Mouse (Mus musculus) heart, embryonic 14.5 days (tissue): ENCODE measurements around the gene Ces1e. TPM values are rescaled to one million over a fixed set of nuclear protein-coding genes. Genes with fewer than 3 reads are reported as not detected.
"Not testable (repeated sequence)": the region's sequence is repeated elsewhere in the genome, so short reads cannot be mapped to it uniquely, and the experiment has no call there.

Experiments used
- ATAC-seq: fragments of 200-750 bp; cut with Nextera tagmentation; 2 replicates; pipeline ENCODE4 v1.8.0; 2017; ENCODE audit warnings: low read depth, moderate TSS enrichment; ENCODE audit not compliant: insufficient number of reproducible peaks, insufficient read depth, low FRiP score
- H3K27ac ChIP-seq, 2 experiments: fragments of 200-500 bp in 1 of 2; fragments of 300-500 bp in 1 of 2; sonication (generic) in 1 of 2; replicated peaks in 1 of 2; 2 replicates each; pipeline ENCODE4 v1.5.1; 2012 to 2014; ENCODE audit warnings: low read depth in 2 of 2, low read length in 2 of 2, control low read depth in 1 of 2, mild to moderate bottlenecking in 1 of 2, mixed read lengths in 1 of 2; ENCODE audit not compliant: control insufficient read depth in 1 of 2, insufficient read depth in 1 of 2
- H3K27me3 ChIP-seq: fragments of 300-500 bp; sonication (generic); 2 replicates; pipeline ENCODE4 v1.6.1; 2014; ENCODE audit warnings: mild to moderate bottlenecking, low read length, control low read depth; ENCODE audit not compliant: control insufficient read depth, insufficient read depth
- H3K36me3 ChIP-seq: fragments of 300-500 bp; sonication (generic); 2 replicates; pipeline ENCODE4 v1.6.1; 2014; ENCODE audit warnings: mild to moderate bottlenecking, control low read depth, low read length, mixed read lengths; ENCODE audit not compliant: control insufficient read depth, insufficient read depth
- H3K4me1 ChIP-seq, 2 experiments: fragments of 200-500 bp in 1 of 2; fragments of 300-500 bp in 1 of 2; sonication (generic) in 1 of 2; 2 replicates each; pipeline ENCODE4 v1.6.1; 2012 to 2014; ENCODE audit warnings: low read length in 2 of 2, control low read depth in 1 of 2, mixed read lengths in 1 of 2; ENCODE audit not compliant: control insufficient read depth in 2 of 2, insufficient read depth in 2 of 2
- H3K4me2 ChIP-seq: fragments of 300-500 bp; sonication (generic); 2 replicates; pipeline ENCODE4 v1.6.1; 2014; ENCODE audit warnings: mild to moderate bottlenecking, low read length
- H3K4me3 ChIP-seq, 2 experiments: fragments of 200-500 bp in 1 of 2; fragments of 300-500 bp in 1 of 2; sonication (generic) in 1 of 2; 2 replicates each; pipeline ENCODE4 v1.5.1; 2012 to 2014; ENCODE audit warnings: low read length in 2 of 2, mild to moderate bottlenecking in 2 of 2, control low read depth in 1 of 2, low read depth in 1 of 2, moderate library complexity in 1 of 2; ENCODE audit not compliant: control insufficient read depth in 1 of 2, insufficient read depth in 1 of 2
- H3K9ac ChIP-seq: fragments of 300-500 bp; sonication (generic); 2 replicates; pipeline ENCODE4 v1.6.1; 2014; ENCODE audit warnings: mild to moderate bottlenecking, low read length
- H3K9me3 ChIP-seq: fragments of 300-500 bp; sonication (generic); 2 replicates; pipeline ENCODE4 v1.6.1; 2016; ENCODE audit warnings: low read length, control low read depth; ENCODE audit not compliant: control insufficient read depth
- WGBS: fragments of 180-500 bp; shearing (Covaris S2); extraction: QIAGEN DNeasy Blood & Tissue Kit; methylation state at CpG from one replicate; pipeline ENCODE4 v1.1.7; 2014; 5-methylcytosine and 5-hydroxymethylcytosine counted together
- polyA plus RNA-seq: library from polyadenylated mRNA; unstranded; fragments of >200 nt; fragmentation: Nextera tagmentation; extraction: Ambion mirVana; gene quantifications from 2 replicates; pipeline ENCODE4 v1.2.1, GENCODE M21; 2014

Ces1e gene
- polyA plus RNA-seq, 1 experiment from 2014 or later = 0.12 TPM

- Histone ChIP-seq H3K9ac (no peak overlapping the region), H3K4me2 (0 out of 2 replicates have a peak overlapping the region, but pooled peaks have one; percentile 9)
Measured at GRCm38 (mm10) chr8:93217375-93217774, 12.0 kb downstream of the Ces1e start.

DNA sequence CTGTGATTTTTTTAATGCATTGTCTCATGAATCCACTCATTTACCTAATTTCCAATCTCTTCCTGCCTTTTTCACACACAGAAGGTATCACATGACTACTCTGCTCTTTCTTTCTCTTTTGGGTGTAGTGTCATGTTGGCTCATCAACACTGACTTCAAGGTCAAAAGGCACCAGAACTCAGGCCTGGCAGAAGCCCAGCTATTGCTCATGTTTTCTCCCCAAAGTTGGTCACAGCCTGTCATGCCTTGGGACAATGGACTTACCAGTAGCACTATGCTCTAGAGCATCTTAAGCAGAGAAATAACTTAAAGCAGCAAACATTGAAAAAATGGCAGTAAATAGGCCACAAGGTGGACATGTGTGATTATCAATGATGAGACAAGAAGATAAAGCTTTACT, 18.3 kb downstream of the Ces1e start:
- H3K4me3 ChIP-seq = no peak overlapping the region
- H3K9me3 ChIP-seq = no peaks in the 10 kb centered on the region
- H3K36me3 ChIP-seq = no peaks in the 10 kb centered on the region
- no peak for ATAC-seq
- H3K27me3 ChIP-seq = no peaks in the 10 kb centered on the region
- H3K4me2 ChIP-seq = no peak overlapping the region
- H3K27ac ChIP-seq = no peak overlapping the region
- no peak overlapping the region for H3K9ac ChIP-seq
- H3K4me1 ChIP-seq = no peaks in the 10 kb centered on the region

More at GRCm38 (mm10) chr8:93217375-93217774, 12.0 kb downstream of the Ces1e start:
- 14% methylated on average over 1 of the region's 1 CpGs for WGBS
- Histone ChIP-seq H3K4me3 (no peak overlapping the region), H3K4me1 (peaks cover 7 to 20% of the 10 kb centered on the region in 2 experiments), H3K9me3 (no peaks in the 10 kb centered on the region), H3K27me3 (no peaks in the 10 kb centered on the region), H3K27ac (peak overlapping the region; percentile 62 to 74; a peak in 3 of 4 replicates), H3K36me3 (no peaks in the 10 kb centered on the region)
- peak; percentile 80; the same call in 1 of the 2 replicates for ATAC-seq

DNA sequence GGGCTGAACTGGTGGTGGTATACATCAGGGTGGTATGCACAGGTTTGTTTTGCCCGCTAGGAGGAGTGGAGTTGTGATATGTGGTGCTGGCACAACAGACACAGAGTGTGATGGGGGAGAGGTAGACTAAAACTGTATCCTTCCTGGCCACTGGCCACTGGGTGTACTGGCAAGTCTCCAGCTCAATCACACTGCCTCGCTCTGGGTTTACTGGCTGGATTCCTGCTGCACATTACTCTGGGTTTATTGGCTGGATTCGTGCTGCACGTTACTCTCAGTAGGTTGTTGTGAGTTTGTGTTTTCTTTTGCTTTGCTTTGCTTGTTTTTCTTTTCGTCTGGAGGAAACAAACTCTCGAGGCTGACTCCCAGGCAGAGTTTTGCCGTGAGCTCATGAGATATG, 30.3 kb downstream of the Ces1e start:
- not testable (repeated sequence) for H3K4me2 ChIP-seq, H3K4me3 ChIP-seq, ATAC-seq, H3K27me3 ChIP-seq, H3K9me3 ChIP-seq, H3K36me3 ChIP-seq, H3K9ac ChIP-seq, H3K27ac ChIP-seq, H3K4me1 ChIP-seq
- WGBS = 45% methylated on average over 7 of the region's 7 CpGs

GRCm38 (mm10) chr8:93197685-93198525, 31.5 kb downstream of the Ces1e start, which contains the start of gene Ces1d:
TSS of gene Ces1d (minus strand) at chr8:93197838.
- no peak within 1 kb of the TSS for H3K4me3 ChIP-seq

DNA sequence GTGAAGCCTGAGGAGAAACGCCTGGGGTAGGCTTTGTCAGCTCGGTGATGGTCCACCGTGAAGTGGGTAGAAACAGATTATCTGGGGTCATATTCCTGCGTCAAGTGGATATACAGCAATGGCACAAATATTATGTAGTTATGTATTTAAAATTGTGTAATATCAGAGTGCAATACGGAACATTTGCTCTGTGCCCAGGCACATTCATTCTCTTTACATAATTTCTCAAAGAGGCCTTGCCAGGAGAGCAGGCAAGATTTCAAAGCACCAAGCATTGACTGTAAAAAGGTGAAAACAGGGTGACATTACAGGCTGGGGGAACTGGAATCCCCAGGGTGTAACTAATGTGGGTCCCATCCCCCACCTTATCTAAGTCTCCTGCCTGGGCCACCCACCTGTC, 33.0 kb downstream of the Ces1e start:
- Histone ChIP-seq H3K4me1 (no peaks in the 10 kb centered on the region; a peak in 1 of 4 replicates), H3K27ac (no peak overlapping the region), H3K4me3 (no peak overlapping the region), H3K27me3 (no peaks in the 10 kb centered on the region), H3K9ac (no peak overlapping the region), H3K4me2 (no peak overlapping the region), H3K36me3 (no peaks in the 10 kb centered on the region), H3K9me3 (no peaks in the 10 kb centered on the region)
- ATAC-seq = no peak
- 77% methylated on average over 5 of the region's 5 CpGs for WGBS

More at GRCm38 (mm10) chr8:93197685-93198525, 31.5 kb downstream of the Ces1e start, which contains the start of gene Ces1d:
- ATAC-seq = no peak
- Histone ChIP-seq H3K27me3 (no peaks in the 10 kb centered on the region), H3K9me3 (no peaks in the 10 kb centered on the region), H3K36me3 (no peaks in the 10 kb centered on the region), H3K27ac (no peak within 1 kb of the TSS), H3K4me2 (no peak within 1 kb of the TSS), H3K9ac (no peak within 1 kb of the TSS), H3K4me1 (no peaks in the 10 kb centered on the region; a peak in 1 of 4 replicates)
- 78% methylated on average over 8 of the region's 8 CpGs for WGBS

GRCm38 (mm10) chr8:93180581-93181129, 48.8 kb downstream of the Ces1e start:
- Histone ChIP-seq H3K9ac (no peak overlapping the region), H3K4me2 (no peak overlapping the region), H3K4me1 (peaks cover 3 to 7% of the 10 kb centered on the region in 2 experiments; a peak in 2 of 4 replicates), H3K27ac (no peak overlapping the region), H3K4me3 (no peak overlapping the region), H3K9me3 (no peaks in the 10 kb centered on the region), H3K36me3 (no peaks in the 10 kb centered on the region), H3K27me3 (no peaks in the 10 kb centered on the region)
- 69% methylated on average over 4 of the region's 4 CpGs for WGBS
- no peak for ATAC-seq

GRCm38 (mm10) chr8:93176593-93176992, 52.8 kb downstream of the Ces1e start:
- H3K9ac ChIP-seq = no peak overlapping the region
- no peak overlapping the region for H3K4me3 ChIP-seq
- H3K27ac ChIP-seq = no peak overlapping the region
- no peaks in the 10 kb centered on the region for H3K9me3 ChIP-seq
- H3K4me1 ChIP-seq = peaks cover 5 to 20% of the 10 kb centered on the region in 2 experiments
- 56% methylated on average over 1 of the region's 1 CpGs for WGBS
- no peaks in the 10 kb centered on the region for H3K36me3 ChIP-seq
- no peak for ATAC-seq
- H3K4me2 ChIP-seq = no peak overlapping the region
- H3K27me3 ChIP-seq = no peaks in the 10 kb centered on the region
